Mouse (Mus musculus): ENCODE data around the gene Ern1. TPM values are rescaled to one million over a fixed set of nuclear protein-coding genes. Genes with fewer than 3 reads are reported as not detected.
A peak's percentile ranks its signal among the peaks of the same experiment; 100 is the strongest.

Ern1 gene
- total RNA-seq, 1 experiment: 7.4 TPM

- H3K27ac ChIP-seq (ENCODE audit: insufficient read depth, low read depth, low read length, poor library complexity, severe bottlenecking): no peak overlapping the region
- TF ChIP-seq CHD2 (IDR thresholded peaks at IDR 0.05; ENCODE audit: low read depth, low read length) (no peak), ZNF384 (IDR thresholded peaks at IDR 0.05; ENCODE audit: low read depth, low read length) (no peak), MAFK (IDR thresholded peaks at IDR 0.05; ENCODE audit: insufficient read depth, low read depth, low read length) (no peak), ZC3H11A (IDR thresholded peaks at IDR 0.05; ENCODE audit: borderline replicate concordance, low read depth, low read length) (no peak), HCFC1 (IDR thresholded peaks at IDR 0.05; ENCODE audit: borderline replicate concordance, insufficient read depth, low read length) (no peak)
- H3K36me3 ChIP-seq (ENCODE audit: control insufficient read depth, insufficient read depth, low read length, poor library complexity, severe bottlenecking): peaks cover 16% of the 10 kb centered on the region
- in situ Hi-C loops (cut with MboI; ENCODE audit: low sequenced_read_pairs in 2 of 2, unreplicated experiment in 2 of 2): loop anchor here (10.0 to 25.0 kb wide), 2 partner anchors 225 to 243 kb away; partner anchors contain the start of genes Milr1 (in 1 of the 2) and Pecam1 (in 1 of the 2)
- H3K4me1 ChIP-seq (ENCODE audit: control insufficient read depth in 2 of 2, insufficient read depth in 2 of 2, low read length in 2 of 2, poor library complexity in 1 of 2): peaks cover 0 to 4% of the 10 kb centered on the region in 2 experiments; a peak in 2 of 4 replicates
- no peak overlapping the region for H3K4me3 ChIP-seq (ENCODE audit: insufficient read depth in 1 of 2, low read depth in 1 of 2, low read length in 2 of 2, poor library complexity in 1 of 2, severe bottlenecking in 1 of 2)
- H3K9ac ChIP-seq (ENCODE audit: insufficient read depth, low read depth, low read length, poor library complexity, severe bottlenecking): no peak overlapping the region
- no peak for DNase-seq (ENCODE audit: low read depth, low spot score)
- peaks cover 2% of the 10 kb centered on the region; the same call in 1 of the 2 replicates for H3K9me3 ChIP-seq (ENCODE audit: control insufficient read depth, insufficient read depth, low read depth, low read length)
Observed at GRCm38 (mm10) chr11:106512006-106512390, 24.3 kb upstream of the Ern1 start.

- no peak overlapping the region for H3K27ac ChIP-seq (ENCODE audit: insufficient read depth, low read depth, low read length, poor library complexity, severe bottlenecking)
- no peak for DNase-seq (ENCODE audit: low read depth, low spot score)
- no peak overlapping the region for H3K9ac ChIP-seq (ENCODE audit: insufficient read depth, low read depth, low read length, poor library complexity, severe bottlenecking)
- H3K9me3 ChIP-seq (ENCODE audit: control insufficient read depth, insufficient read depth, low read depth, low read length): peaks cover 2% of the 10 kb centered on the region; the same call in 1 of the 2 replicates
- H3K36me3 ChIP-seq (ENCODE audit: control insufficient read depth, insufficient read depth, low read length, poor library complexity, severe bottlenecking): peaks cover 16% of the 10 kb centered on the region
- H3K4me3 ChIP-seq (ENCODE audit: insufficient read depth in 1 of 2, low read depth in 1 of 2, low read length in 2 of 2, poor library complexity in 1 of 2, severe bottlenecking in 1 of 2): no peak overlapping the region
- H3K4me1 ChIP-seq (ENCODE audit: control insufficient read depth in 2 of 2, insufficient read depth in 2 of 2, low read length in 2 of 2, poor library complexity in 1 of 2): peaks cover 0 to 2% of the 10 kb centered on the region in 2 experiments; a peak in 1 of 4 replicates
- in situ Hi-C loops (cut with MboI; ENCODE audit: low sequenced_read_pairs in 2 of 2, unreplicated experiment in 2 of 2): loop anchor here (10.0 to 25.0 kb wide), 2 partner anchors 226 to 243 kb away; partner anchors contain the start of genes Milr1 (in 1 of the 2) and Pecam1 (in 1 of the 2)
- TF ChIP-seq MAFK (IDR thresholded peaks at IDR 0.05; ENCODE audit: insufficient read depth, low read depth, low read length) (no peak), HCFC1 (IDR thresholded peaks at IDR 0.05; ENCODE audit: borderline replicate concordance, insufficient read depth, low read length) (no peak), ZC3H11A (IDR thresholded peaks at IDR 0.05; ENCODE audit: borderline replicate concordance, low read depth, low read length) (no peak), ZNF384 (IDR thresholded peaks at IDR 0.05; ENCODE audit: low read depth, low read length) (no peak), CHD2 (IDR thresholded peaks at IDR 0.05; ENCODE audit: low read depth, low read length) (no peak)
Observed at GRCm38 (mm10) chr11:106511236-106512005, 23.8 kb upstream of the Ern1 start.

GRCm38 (mm10) chr11:106507638-106508037, 20.0 kb upstream of the Ern1 start:
- in situ Hi-C loops (cut with MboI; ENCODE audit: low sequenced_read_pairs in 2 of 2, unreplicated experiment in 2 of 2): loop anchor here in 1 of 2 experiments (25.0 kb wide), 1 partner anchor 230 kb away; no protein-coding TSS in a partner anchor
- TF ChIP-seq MAFK (IDR thresholded peaks at IDR 0.05; ENCODE audit: insufficient read depth, low read depth, low read length) (no peak), HCFC1 (IDR thresholded peaks at IDR 0.05; ENCODE audit: borderline replicate concordance, insufficient read depth, low read length) (no peak), ZC3H11A (IDR thresholded peaks at IDR 0.05; ENCODE audit: borderline replicate concordance, low read depth, low read length) (no peak), ZNF384 (IDR thresholded peaks at IDR 0.05; ENCODE audit: low read depth, low read length) (no peak), CHD2 (IDR thresholded peaks at IDR 0.05; ENCODE audit: low read depth, low read length) (no peak)
- H3K27ac ChIP-seq (ENCODE audit: insufficient read depth, low read depth, low read length, poor library complexity, severe bottlenecking): peak overlapping the region; percentile 83

GRCm38 (mm10) chr11:106506211-106506610, 18.6 kb upstream of the Ern1 start:
- DNase-seq (ENCODE audit: low read depth, low spot score): no peak
- TF ChIP-seq CHD2 (IDR thresholded peaks at IDR 0.05; ENCODE audit: low read depth, low read length): no peak
- no peak for TF ChIP-seq HCFC1 (IDR thresholded peaks at IDR 0.05; ENCODE audit: borderline replicate concordance, insufficient read depth, low read length)
- TF ChIP-seq ZC3H11A (IDR thresholded peaks at IDR 0.05; ENCODE audit: borderline replicate concordance, low read depth, low read length): no peak
- no peak for TF ChIP-seq ZNF384 (IDR thresholded peaks at IDR 0.05; ENCODE audit: low read depth, low read length)
- TF ChIP-seq MAFK (IDR thresholded peaks at IDR 0.05; ENCODE audit: insufficient read depth, low read depth, low read length): no peak
- in situ Hi-C loops (cut with MboI; ENCODE audit: low sequenced_read_pairs in 2 of 2, unreplicated experiment in 2 of 2): loop anchor here in 1 of 2 experiments (25.0 kb wide), 1 partner anchor 231 kb away; no protein-coding TSS in a partner anchor
- peaks cover 0 to 4% of the 10 kb centered on the region in 2 experiments; a peak in 2 of 4 replicates for H3K4me1 ChIP-seq (ENCODE audit: control insufficient read depth in 2 of 2, insufficient read depth in 2 of 2, low read length in 2 of 2, poor library complexity in 1 of 2)
- H3K9me3 ChIP-seq (ENCODE audit: control insufficient read depth, insufficient read depth, low read depth, low read length): peaks cover 2% of the 10 kb centered on the region; the same call in 1 of the 2 replicates
- H3K36me3 ChIP-seq (ENCODE audit: control insufficient read depth, insufficient read depth, low read length, poor library complexity, severe bottlenecking): peaks cover 10% of the 10 kb centered on the region
- no peak overlapping the region for H3K27ac ChIP-seq (ENCODE audit: insufficient read depth, low read depth, low read length, poor library complexity, severe bottlenecking)
- H3K4me3 ChIP-seq (ENCODE audit: insufficient read depth in 1 of 2, low read depth in 1 of 2, low read length in 2 of 2, poor library complexity in 1 of 2, severe bottlenecking in 1 of 2): no peak overlapping the region
- no peak overlapping the region for H3K9ac ChIP-seq (ENCODE audit: insufficient read depth, low read depth, low read length, poor library complexity, severe bottlenecking)

More at GRCm38 (mm10) chr11:106507638-106508037, 20.0 kb upstream of the Ern1 start:
- H3K9me3 ChIP-seq (ENCODE audit: control insufficient read depth, insufficient read depth, low read depth, low read length): peaks cover 2% of the 10 kb centered on the region; the same call in 1 of the 2 replicates
- H3K9ac ChIP-seq (ENCODE audit: insufficient read depth, low read depth, low read length, poor library complexity, severe bottlenecking): no peak overlapping the region
- peaks cover 0 to 2% of the 10 kb centered on the region in 2 experiments; a peak in 1 of 4 replicates for H3K4me1 ChIP-seq (ENCODE audit: control insufficient read depth in 2 of 2, insufficient read depth in 2 of 2, low read length in 2 of 2, poor library complexity in 1 of 2)
- H3K36me3 ChIP-seq (ENCODE audit: control insufficient read depth, insufficient read depth, low read length, poor library complexity, severe bottlenecking): peaks cover 14% of the 10 kb centered on the region
- DNase-seq (ENCODE audit: low read depth, low spot score): no peak
- no peak overlapping the region for H3K4me3 ChIP-seq (ENCODE audit: insufficient read depth in 1 of 2, low read depth in 1 of 2, low read length in 2 of 2, poor library complexity in 1 of 2, severe bottlenecking in 1 of 2)
